Mouse (Mus musculus): Measurements from ENCODE around the gene Scn5a. TPM values are rescaled to one million over a fixed set of nuclear protein-coding genes. Genes with fewer than 3 reads are reported as not detected.

Scn5a gene
- total RNA-seq, 2 experiments from 2014 or later: 174 to 194 TPM

- DNase-seq: no peak
Measured at GRCm38 (mm10) chr9:119504981-119505658, 73.7 kb downstream of the Scn5a start.

GRCm38 (mm10) chr9:119503613-119504012 lies 75.2 kb downstream of the Scn5a start:
- no peak for DNase-seq

GRCm38 (mm10) chr9:119498885-119499284 lies 79.9 kb downstream of the Scn5a start:
- DNase-seq: no peak

GRCm38 (mm10) chr9:119498247-119498607 lies 80.6 kb downstream of the Scn5a start:
- DNase-seq: no peak

DNA sequence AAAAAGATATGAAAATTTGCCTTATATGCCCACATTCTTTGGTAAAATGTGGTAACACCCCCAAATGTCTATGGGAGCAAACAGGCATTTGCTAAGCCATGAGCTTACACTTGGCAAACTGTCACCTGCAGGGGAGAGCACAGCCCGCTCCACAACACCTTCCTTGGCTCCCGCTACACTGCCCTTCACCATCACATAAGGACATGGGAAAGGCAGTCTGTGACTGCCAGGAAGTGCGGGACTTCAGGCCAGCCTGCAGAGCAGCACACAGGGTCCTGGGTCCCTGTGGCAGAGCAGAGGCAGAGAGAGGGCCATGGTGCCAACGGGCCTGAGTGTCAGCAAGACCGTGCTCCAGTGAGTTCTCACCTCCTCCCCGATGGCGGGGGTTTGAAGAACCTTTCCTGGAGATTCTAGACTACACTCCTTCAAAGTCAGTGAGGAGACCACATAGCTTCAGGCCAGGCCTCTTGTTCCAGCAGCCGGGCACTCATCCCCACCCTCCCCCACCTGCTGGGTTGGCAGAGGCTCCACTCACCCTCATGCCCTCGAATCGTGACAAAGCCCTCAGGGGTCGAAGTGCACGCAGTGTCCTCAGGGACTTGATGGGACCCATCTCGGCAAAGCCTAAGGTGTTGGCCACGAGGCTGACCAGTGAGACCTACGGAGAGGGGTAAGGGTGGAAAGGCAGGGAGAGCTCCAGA lies 81.1 kb downstream of the Scn5a start:
- peak; percentile 35 to 78 for DNase-seq

DNA sequence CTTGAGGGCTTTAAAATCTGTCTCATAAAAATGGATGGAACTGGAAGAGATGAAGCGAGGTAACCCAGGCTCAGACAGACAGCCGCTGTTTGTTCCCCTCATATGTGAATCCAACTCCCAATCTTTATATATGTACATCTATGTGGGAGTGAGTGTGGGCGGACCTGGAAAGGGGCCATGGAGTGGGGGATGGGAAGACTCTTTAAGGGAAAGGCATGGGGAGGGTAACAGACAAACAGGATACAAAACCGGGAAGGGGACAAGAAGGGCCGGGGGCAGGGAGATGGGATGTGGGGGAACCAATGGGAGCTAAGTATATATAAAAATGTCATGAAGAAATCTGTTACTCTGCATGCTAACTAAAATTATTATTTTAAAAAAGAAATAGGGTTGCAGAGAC lies 81.9 kb downstream of the Scn5a start:
- DNase-seq: no peak

DNA sequence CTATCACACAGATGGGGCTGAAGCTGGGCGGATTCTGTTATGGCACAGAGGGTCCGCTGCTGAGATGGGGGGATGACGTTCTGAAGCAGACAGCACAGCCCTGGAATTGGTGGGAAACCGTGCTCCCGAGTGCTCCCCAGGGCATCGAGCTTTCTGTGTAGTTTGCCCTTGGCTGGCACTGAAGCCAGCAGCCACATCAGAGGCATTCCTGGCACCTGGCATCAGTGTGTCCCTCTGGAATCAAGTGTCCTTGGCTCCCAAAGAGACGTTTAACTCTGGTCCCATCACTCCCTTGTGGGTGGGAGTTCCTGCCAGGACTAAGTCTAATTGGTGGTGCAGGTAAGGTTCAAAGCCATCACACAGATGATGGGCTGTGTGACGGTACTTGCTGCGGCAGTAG lies 82.5 kb downstream of the Scn5a start:
- peak in 1 of 2 experiments; percentile 65 for DNase-seq

- DNase-seq: no peak
Measured at GRCm38 (mm10) chr9:119484868-119485267, 93.9 kb downstream of the Scn5a start.

GRCm38 (mm10) chr9:119484420-119484819 lies 94.4 kb downstream of the Scn5a start:
- peak; percentile 40 to 45 for DNase-seq

- DNase-seq: peak; percentile 53 to 76
Measured at GRCm38 (mm10) chr9:119483554-119484353, 95.1 kb downstream of the Scn5a start.

DNA sequence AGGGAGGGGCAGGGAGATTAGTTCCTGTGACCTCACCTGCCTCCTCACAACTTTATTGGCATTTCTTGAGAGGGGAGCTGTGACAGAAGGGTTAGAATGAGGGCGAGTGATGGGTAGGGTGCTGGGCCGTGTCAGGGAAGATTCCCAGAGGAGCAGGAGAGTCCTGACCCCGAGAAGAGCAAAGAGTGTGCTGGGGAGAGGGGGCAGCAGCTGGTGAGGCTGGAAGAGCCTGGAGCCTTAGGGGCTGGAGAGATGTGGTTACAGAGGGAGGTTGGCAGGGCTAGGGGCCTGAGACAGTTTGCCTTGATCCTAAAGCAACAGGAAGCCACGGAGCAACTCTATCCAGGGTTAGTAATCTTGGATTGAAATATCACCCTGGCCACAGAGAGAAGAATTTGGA lies 97.2 kb downstream of the Scn5a start:
- no peak for DNase-seq

DNA sequence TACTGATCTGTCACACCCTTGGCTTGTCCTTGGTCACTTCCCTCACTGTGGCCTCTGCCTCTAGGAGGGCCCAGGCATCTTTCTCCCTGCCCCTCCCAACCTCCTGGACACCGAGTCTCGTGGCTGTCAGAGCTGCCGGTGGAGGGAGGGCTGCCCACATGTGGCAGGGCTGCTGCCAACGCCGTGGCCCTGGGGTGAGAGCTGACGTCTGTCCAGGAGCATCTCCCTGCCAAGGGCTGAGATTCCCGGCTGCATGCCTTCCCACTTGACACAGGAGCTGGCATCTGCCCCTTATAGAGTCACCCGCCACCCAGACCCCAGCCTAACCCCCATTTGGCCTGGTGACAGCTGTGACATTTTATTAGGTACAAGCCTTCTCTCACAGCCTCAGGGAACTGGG lies 99.5 kb downstream of the Scn5a start:
- peak; percentile 81 to 88 for DNase-seq

DNA sequence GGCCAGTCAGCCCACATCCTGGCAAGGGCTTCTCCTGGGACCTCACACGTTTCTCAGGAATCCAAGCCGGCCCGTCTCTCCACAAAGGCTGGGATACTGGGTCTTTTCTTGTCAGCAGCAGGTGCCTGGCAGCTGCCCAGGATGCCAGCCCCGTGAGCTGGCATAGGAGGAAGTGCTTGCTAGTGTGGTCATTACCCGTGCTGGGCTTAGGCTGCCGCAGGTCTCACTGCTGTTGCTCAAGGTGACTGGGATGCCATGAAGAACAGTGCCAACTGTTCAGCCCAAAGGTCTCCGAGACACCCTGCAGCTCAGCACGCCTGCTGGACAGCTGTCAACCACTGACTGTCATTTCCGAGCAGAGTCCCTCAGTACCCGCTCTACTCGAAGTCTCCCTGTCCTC lies 100.5 kb downstream of the Scn5a start:
- peak in 1 of 2 experiments; percentile 47 for DNase-seq

DNA sequence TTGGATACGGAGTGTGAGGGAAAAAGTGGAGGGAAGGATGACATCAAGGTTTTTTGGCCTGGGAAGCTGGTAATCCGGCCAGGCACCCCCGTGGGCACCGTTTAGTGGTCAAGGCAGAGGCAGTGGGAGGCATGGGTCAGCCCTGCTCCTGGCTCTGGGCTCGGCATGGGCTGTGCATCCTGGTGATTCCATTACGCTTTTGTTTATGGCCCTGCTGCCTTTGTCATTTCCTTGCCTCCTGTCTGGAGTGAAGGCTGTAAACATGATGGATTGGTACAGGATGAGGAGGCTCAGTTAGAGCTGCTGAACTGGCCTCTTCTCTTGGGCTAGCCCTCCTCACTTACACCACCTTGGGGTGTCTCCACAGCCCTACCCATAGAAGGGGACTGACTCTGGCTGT lies 101.1 kb downstream of the Scn5a start:
- DNase-seq: no peak

DNA sequence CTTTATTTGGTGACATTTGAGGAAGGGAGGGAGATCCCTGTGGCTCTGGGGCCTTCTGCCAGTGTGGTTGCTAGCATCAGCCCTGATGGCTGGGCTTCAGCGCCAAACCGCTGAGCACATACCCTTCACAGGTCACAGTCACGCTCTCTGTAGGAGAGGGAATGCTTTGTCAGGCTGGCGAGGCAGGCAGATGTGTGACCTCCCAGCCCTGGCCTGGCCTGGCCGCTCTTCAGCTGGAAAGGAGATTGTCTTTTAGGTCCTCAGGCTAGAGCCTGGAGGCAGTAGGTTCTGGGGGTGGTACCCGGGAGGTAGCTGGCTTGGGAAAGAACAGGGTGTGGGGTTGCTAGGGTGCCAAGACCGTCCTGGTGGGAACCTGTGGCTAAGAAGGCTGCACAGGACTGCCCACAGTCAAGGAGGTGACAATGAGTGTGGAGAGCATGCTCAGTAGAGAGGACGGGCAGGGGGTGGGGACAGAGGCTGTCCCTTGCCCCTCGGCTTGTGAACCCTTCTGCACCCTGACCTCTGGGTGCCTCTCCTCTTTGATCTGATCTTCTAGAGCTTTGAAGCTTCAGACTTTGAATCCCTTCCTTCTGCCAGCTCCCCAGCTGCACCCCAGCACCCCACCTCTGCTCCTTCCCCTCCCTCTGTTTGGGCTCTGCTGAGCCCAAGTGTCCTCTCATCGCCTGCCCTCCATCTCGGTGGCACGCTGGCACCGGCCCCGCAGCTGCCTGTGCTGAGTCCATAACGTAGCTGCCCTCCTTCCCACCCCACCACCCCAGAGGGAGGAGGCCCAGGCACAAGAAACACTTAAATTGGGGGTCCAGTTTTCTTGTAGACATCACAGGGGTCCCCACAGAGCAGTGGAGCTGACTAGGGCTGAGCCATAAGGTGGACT lies 103.9 kb downstream of the Scn5a start:
- DNase-seq: peak; percentile 66 to 81

- DNase-seq: no peak
Measured at GRCm38 (mm10) chr9:119473608-119474164, 105.1 kb downstream of the Scn5a start.

DNA sequence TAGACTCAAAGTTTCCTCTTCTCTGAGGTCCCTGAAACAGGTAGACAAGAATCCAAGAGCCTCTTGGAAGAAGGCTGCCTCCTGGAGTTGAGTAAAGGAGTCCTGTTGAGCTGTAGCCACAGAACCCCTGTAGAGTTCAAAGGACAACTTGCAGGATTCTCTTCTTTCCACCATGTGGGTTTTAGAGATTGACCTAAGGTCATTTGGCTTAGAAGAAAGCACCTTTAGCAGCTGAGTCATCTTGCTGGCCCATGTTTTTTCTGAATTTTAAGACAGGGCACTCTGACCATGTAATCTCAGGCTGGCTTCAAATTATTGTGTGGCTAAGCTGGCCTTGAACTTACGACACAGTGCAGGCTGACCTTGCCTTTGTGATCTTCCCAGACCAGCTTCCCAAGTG lies 105.8 kb downstream of the Scn5a start:
- no peak for DNase-seq

DNA sequence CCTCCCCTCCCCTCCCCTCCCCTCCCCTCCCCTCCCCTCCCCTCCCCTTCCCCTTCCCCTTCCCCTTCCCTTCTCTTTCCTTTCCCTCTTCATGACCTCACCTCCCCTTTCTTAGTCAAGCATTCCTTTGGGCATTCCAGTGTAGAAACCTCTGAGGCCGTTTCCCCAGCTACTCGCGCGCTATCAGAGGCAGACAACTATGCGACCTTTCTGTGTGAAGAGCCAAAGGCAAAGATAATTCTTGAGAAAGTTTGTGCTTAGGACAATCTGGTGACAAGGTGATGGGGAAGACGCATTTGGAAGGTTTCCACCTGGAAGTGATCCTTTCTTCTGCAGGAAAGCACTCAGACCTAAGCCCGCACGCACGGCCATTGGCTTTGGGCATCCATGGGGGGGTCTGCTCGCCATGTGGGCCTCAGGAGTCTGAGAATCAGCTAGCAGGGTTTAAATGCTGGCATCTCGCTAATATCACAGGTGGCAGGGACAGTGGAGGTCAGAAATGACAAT lies 106.4 kb downstream of the Scn5a start:
- no peak for DNase-seq

DNA sequence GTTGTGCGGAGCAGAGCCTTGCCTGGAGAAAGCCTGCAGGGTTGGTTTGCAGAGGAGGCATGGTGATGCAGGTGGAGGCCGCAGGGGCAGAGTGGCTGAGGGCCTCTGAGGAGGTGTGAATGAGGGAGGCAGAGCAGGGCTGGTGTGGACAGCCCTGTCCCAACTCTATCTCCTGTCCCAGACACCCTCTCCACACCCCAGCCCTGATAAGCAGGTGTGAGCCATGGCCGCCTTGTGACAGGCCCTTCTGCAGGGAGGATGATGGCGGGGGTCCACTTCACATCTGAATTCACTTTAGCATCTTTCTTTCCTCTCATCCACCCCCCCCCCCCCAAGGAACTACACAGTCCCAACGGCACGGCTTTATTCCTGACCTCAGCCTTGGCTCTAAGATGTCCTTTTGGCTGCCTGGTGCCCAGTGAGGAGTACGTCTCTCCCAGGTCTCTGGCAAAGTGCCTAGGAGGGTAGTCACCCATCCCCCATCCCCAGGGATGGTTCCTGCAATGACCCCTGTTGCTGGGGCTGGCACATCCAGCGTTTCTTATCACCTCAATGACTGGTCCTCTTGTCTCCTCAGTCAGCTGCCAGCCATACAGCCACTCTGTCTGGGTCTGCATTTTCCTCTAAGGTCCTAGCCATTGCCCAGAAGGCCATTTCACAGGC lies 109.0 kb downstream of the Scn5a start:
- peak; percentile 83 to 84 for DNase-seq

DNA sequence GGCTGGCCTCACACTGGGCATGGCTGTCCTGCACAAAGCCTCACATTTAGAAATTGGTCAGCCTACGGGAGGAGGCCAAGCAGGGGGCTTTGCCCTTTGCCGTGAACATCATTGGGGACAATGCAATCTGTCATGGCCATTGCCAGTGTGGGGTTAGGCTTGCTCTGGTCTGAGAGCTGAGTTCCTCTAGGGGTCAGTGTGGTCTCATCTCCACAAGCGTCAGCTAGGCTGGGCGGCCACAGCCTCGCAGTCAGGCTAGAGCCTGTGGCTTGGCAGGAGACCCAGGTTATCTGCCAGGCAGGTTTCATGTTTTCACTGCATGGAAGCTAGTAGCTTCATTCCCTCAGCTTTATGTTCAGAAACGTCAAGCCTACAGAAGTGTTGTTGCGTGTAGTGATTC lies 113.2 kb downstream of the Scn5a start:
- peak; percentile 62 to 72 for DNase-seq

- no peak for DNase-seq
Measured at GRCm38 (mm10) chr9:119465056-119465455, 113.8 kb downstream of the Scn5a start.
